Mouse (Mus musculus): ENCODE results near the gene Tenm4.

DNA sequence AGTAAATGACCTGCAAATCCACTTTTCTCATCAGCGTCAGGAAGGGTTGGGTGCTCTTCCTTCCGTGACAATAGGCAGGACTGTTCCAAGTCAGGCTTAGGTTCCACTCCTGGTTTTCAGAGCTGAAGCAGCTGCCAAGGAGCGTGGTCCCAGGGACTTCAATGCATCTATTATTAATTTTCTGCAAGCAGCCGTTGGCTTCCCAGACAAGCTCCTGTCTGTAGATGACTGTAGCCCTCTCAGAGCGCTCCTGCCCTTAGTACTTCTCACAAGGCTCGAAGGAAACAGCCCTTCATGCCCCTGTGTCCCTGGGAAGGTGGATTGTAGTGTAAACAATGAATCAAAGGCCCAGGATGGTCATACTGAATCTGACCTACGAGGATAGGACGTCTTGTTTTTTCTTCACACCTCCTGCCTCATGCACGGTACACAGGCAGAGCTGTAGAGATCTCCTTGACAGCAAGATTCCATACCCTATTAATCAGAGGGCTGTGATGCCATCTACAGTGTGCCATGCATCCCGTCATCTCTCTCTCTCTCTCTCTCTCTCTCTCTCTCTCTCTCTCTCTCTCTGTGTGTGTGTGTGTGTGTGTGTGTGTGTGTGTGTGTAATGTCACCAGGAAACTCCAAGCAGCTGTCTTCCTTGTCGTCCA lies 331.4 kb downstream of the Tenm4 start:
- no peak for TF ChIP-seq CTCF (IDR thresholded peaks at IDR 0.05; ENCODE audit: borderline replicate concordance, insufficient read depth, low read depth, low read length)
- TF ChIP-seq POLR2A (IDR thresholded peaks at IDR 0.05; ENCODE audit: borderline replicate concordance, insufficient read depth, low read length) = no peak
